Mouse (Mus musculus): ENCODE measurements around the gene Frrs1. TPM values are rescaled to one million over a fixed set of nuclear protein-coding genes. Genes with fewer than 3 reads are reported as not detected.

The Frrs1 gene
- total and polyA plus RNA-seq, 2 experiments from 2014 or later, result 3.8 to 5.9 TPM

- no peak overlapping the region for H3K9ac ChIP-seq
- no peaks in the 10 kb centered on the region for H3K27me3 ChIP-seq (ENCODE audit: insufficient read depth, low read length)
- H3K27ac ChIP-seq (ENCODE audit: low read depth, low read length), result no peak overlapping the region
- H3K36me3 ChIP-seq (ENCODE audit: insufficient read depth), result 0 out of 2 replicates have a peak, but pooled peaks cover 4% of the 10 kb centered on the region
- ATAC-seq (no peak), DNase-seq (no peak)
- H3K9me3 ChIP-seq (ENCODE audit: low read length), result no peaks in the 10 kb centered on the region
- H3K4me2 ChIP-seq (ENCODE audit: low read depth), result no peak overlapping the region
- H3K4me1 ChIP-seq (ENCODE audit: insufficient read depth), result no peaks in the 10 kb centered on the region
- WGBS, result 87% methylated on average over 6 of the region's 6 CpGs
- TF ChIP-seq CTCF (IDR thresholded peaks at IDR 0.05; ENCODE audit: low read depth), result no peak
- H3K4me3 ChIP-seq (ENCODE audit: low read depth, low read length), result no peak overlapping the region
These were observed 91.4 kb downstream of the Frrs1 start for GRCm38 (mm10) chr3:116950665-116951115.

- ATAC-seq (no peak), DNase-seq (no peak)
- H3K4me1 ChIP-seq (ENCODE audit: insufficient read depth), result no peaks in the 10 kb centered on the region
- WGBS, result 97% methylated on average over 3 of the region's 3 CpGs
- H3K9ac ChIP-seq, result no peak overlapping the region
- no peaks in the 10 kb centered on the region for H3K9me3 ChIP-seq (ENCODE audit: low read length)
- H3K4me2 ChIP-seq (ENCODE audit: low read depth), result no peak overlapping the region
- H3K36me3 ChIP-seq (ENCODE audit: insufficient read depth), result 0 out of 2 replicates have a peak, but pooled peaks cover 3% of the 10 kb centered on the region
- H3K4me3 ChIP-seq (ENCODE audit: low read depth, low read length), result no peak overlapping the region
- H3K27me3 ChIP-seq (ENCODE audit: insufficient read depth, low read length), result no peaks in the 10 kb centered on the region
- H3K27ac ChIP-seq (ENCODE audit: low read depth, low read length), result no peak overlapping the region
- no peak for TF ChIP-seq CTCF (IDR thresholded peaks at IDR 0.05; ENCODE audit: low read depth)
These were observed 92.2 kb downstream of the Frrs1 start for GRCm38 (mm10) chr3:116951489-116951888.

GRCm38 (mm10) chr3:116952242-116952899 is 93.1 kb downstream of the Frrs1 start:
- WGBS, result 88% methylated on average over 8 of the region's 8 CpGs
- H3K9me3 ChIP-seq (ENCODE audit: low read length), result no peaks in the 10 kb centered on the region
- ATAC-seq (no peak), DNase-seq (no peak)
- no peak for TF ChIP-seq CTCF (IDR thresholded peaks at IDR 0.05; ENCODE audit: low read depth)
- no peaks in the 10 kb centered on the region for H3K36me3 ChIP-seq (ENCODE audit: insufficient read depth)
- H3K27me3 ChIP-seq (ENCODE audit: insufficient read depth, low read length), result no peaks in the 10 kb centered on the region
- no peak overlapping the region for H3K27ac ChIP-seq (ENCODE audit: low read depth, low read length)
- no peak overlapping the region for H3K4me2 ChIP-seq (ENCODE audit: low read depth)
- H3K4me1 ChIP-seq (ENCODE audit: insufficient read depth), result no peaks in the 10 kb centered on the region
- no peak overlapping the region for H3K9ac ChIP-seq
- H3K4me3 ChIP-seq (ENCODE audit: low read depth, low read length), result no peak overlapping the region

GRCm38 (mm10) chr3:116953366-116953765 is 94.1 kb downstream of the Frrs1 start:
- ATAC-seq (no peak), DNase-seq (no peak)

GRCm38 (mm10) chr3:116955061-116955460 is 95.8 kb downstream of the Frrs1 start:
- DNase-seq (no peak), ATAC-seq (no peak)
- Histone ChIP-seq H3K27ac (ENCODE audit: low read depth, low read length) (no peak overlapping the region), H3K4me3 (ENCODE audit: low read depth, low read length) (no peak overlapping the region), H3K36me3 (ENCODE audit: insufficient read depth) (no peaks in the 10 kb centered on the region), H3K9me3 (ENCODE audit: low read length) (no peaks in the 10 kb centered on the region), H3K9ac (no peak overlapping the region), H3K4me1 (ENCODE audit: insufficient read depth) (no peaks in the 10 kb centered on the region), H3K4me2 (ENCODE audit: low read depth) (no peak overlapping the region), H3K27me3 (ENCODE audit: insufficient read depth, low read length) (no peaks in the 10 kb centered on the region)
- TF ChIP-seq CTCF (IDR thresholded peaks at IDR 0.05; ENCODE audit: low read depth), result no peak
- 69% methylated on average over 6 of the region's 6 CpGs for WGBS

More at GRCm38 (mm10) chr3:116953366-116953765, 94.1 kb downstream of the Frrs1 start:
- H3K4me2 ChIP-seq (ENCODE audit: low read depth), result no peak overlapping the region
- H3K4me3 ChIP-seq (ENCODE audit: low read depth, low read length), result no peak overlapping the region
- TF ChIP-seq CTCF (IDR thresholded peaks at IDR 0.05; ENCODE audit: low read depth), result no peak
- no peak overlapping the region for H3K27ac ChIP-seq (ENCODE audit: low read depth, low read length)
- no peaks in the 10 kb centered on the region for H3K36me3 ChIP-seq (ENCODE audit: insufficient read depth)
- no peak overlapping the region for H3K9ac ChIP-seq
- H3K9me3 ChIP-seq (ENCODE audit: low read length), result no peaks in the 10 kb centered on the region
- H3K4me1 ChIP-seq (ENCODE audit: insufficient read depth), result no peaks in the 10 kb centered on the region
- 82% methylated on average over 6 of the region's 6 CpGs for WGBS
- H3K27me3 ChIP-seq (ENCODE audit: insufficient read depth, low read length), result no peaks in the 10 kb centered on the region

Other genes with a start within 250 kb of the Frrs1 start
- 13.5 and 21.0 TPM in 2 replicates for gene Trmt13, start 244.9 kb upstream of the Frrs1 start, total RNA-seq (2014; rRNA removed)
- gene Trmt13, start 244.9 kb upstream of the Frrs1 start, polyA plus RNA-seq (2015; fragmentation: Nextera tagmentation; extraction: Ambion mirVana), result 10.3 and 14.4 TPM in 2 replicates
- 57.6 and 58.6 TPM in 2 replicates for gene Mfsd14a, start 196.8 kb upstream of the Frrs1 start, total RNA-seq (2014; rRNA removed)
- 46.6 and 51.7 TPM in 2 replicates for gene Mfsd14a, start 196.8 kb upstream of the Frrs1 start, polyA plus RNA-seq (2015; fragmentation: Nextera tagmentation; extraction: Ambion mirVana)
- gene Gm43191, start 178.2 kb upstream of the Frrs1 start, total RNA-seq (2014; rRNA removed), result not detected in 2 replicates
- gene Gm43191, start 178.2 kb upstream of the Frrs1 start, polyA plus RNA-seq (2015; fragmentation: Nextera tagmentation; extraction: Ambion mirVana), result not detected in 2 replicates
- 14.1 and 21.9 TPM in 2 replicates for gene Slc35a3, start 146.6 kb upstream of the Frrs1 start, total RNA-seq (2014; rRNA removed)
- 3.7 and 4.8 TPM in 2 replicates for gene Slc35a3, start 146.6 kb upstream of the Frrs1 start, polyA plus RNA-seq (2015; fragmentation: Nextera tagmentation; extraction: Ambion mirVana)
- 11.9 and 17.5 TPM in 2 replicates for gene Agl, start 51.3 kb upstream of the Frrs1 start, total RNA-seq (2014; rRNA removed)
- gene Agl, start 51.3 kb upstream of the Frrs1 start, polyA plus RNA-seq (2015; fragmentation: Nextera tagmentation; extraction: Ambion mirVana), result 5.4 and 9.0 TPM in 2 replicates
- not detected in 2 replicates for gene 4930455H04Rik, start 108.8 kb downstream of the Frrs1 start, total RNA-seq (2014; rRNA removed)
- gene 4930455H04Rik, start 108.8 kb downstream of the Frrs1 start, polyA plus RNA-seq (2015; fragmentation: Nextera tagmentation; extraction: Ambion mirVana), result not detected in 2 replicates
- gene Palmd, start 109.5 kb downstream of the Frrs1 start, total RNA-seq (2014; rRNA removed), result 6.3 and 6.9 TPM in 2 replicates
- 8.8 and 11.7 TPM in 2 replicates for gene Palmd, start 109.5 kb downstream of the Frrs1 start, polyA plus RNA-seq (2015; fragmentation: Nextera tagmentation; extraction: Ambion mirVana)